Mouse (Mus musculus): ENCODE measurements at regions not wholly inside any gene's neighbourhood (a gene's known extent, or its start where the extent isn't known, plus 50 kb on each side); places are given as distances from the start of the nearest gene placed in this dataset.
"Not testable (repeated sequence)": the region's sequence is repeated elsewhere in the genome, so short reads cannot be mapped to it uniquely, and the experiment has no call there.

DNA sequence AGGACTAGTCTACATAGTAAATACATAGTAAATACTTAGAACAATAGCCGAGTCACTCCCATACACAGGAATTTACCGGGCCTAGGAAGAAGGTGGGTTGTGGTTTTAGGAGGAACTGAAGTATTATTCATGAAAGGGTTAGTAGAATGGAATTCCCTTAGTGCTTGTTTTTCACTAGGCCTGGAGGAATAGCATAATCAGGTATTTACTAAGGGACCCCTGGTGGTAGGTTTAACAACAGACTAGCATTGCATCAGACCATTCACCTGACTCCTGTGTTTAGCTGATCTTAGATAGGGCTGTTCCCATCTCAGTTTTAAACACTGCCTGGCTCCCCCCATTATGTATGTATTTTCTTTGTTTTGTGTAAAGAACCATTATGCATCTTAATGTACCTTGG is 339.0 kb downstream of the Dync2h1 start:
- not testable (repeated sequence) for DNase-seq (ENCODE audit: low spot score)

DNA sequence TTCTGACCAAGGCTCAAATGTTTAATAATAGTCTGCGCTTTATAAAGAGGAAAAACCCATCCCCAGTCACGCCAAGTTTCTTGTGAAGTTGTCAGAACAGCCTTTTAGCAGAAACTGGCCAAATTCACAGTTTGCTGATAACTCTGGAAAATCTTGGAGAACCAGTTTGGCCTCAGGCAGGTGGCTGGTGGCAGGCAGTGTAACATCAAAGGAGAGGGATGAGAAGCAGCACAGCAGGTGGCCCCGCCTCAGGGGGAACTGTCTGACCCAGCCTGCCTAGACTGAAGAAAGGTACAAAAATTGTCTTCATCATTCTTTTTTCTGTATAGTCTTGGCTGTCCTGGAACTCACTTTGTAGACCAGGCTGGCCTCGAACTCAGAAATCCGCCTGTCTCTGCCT is 349.3 kb downstream of the Dync2h1 start:
- not testable (repeated sequence) for DNase-seq (ENCODE audit: low spot score)

DNA sequence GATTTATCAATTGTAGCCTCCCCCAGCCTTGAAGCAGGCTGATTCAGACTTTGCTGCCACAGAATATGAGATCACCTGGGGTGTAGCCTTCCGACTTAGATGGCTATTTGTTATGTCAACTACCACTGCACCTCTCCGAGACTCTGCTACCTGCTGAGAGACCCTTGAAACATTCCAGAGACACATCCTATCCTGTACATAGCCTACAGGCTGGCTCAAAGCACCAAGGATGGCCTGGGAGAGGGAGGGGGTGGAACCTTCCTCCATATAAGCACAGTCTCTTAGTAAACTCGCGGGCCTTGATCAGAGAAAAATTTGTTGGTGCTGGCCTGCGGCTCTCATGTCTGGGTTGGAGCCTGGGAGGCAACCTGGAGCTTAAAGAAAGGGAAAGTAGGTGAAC is 349.8 kb downstream of the Dync2h1 start:
- no peak for DNase-seq (ENCODE audit: low spot score)

DNA sequence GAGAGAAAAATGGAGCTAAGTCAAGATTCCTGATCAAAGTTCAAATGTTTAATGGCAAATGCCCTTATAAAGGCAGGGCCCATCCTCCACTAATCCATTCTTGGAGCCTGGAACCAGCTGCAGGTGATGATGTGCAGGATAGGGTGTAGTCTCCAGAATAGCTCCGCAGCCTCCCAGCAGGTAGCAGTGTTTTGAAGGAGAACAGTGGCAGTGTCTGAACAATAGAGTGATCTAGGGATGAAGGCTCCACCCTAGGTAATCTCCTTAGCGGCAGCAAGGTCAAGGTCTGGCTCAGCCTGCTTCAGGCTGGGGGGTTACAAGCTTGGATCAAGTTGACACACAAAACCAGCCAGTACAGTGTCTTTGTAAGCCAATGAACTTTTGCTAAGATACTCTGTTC is 351.4 kb downstream of the Dync2h1 start:
- DNase-seq (ENCODE audit: low spot score) = no peak

DNA sequence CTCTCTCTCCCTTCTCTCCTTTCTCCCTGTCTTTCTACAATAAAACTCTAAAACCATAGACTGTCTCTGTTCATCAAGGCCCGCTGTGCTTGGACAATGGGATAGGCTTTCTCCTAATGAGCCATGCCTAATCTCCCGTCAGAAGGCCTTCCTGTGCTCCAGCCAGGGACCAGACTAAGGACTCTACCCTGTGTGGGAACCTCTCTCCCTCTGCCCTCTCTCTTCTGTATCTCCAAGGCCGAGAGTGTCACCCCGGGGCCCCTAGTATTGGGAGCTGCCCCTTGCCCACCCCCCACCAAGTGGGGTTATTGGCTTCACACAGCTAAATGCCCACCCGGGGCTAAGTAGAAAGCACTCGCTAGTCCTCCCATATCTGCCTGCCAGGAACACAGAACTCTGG is 352.6 kb downstream of the Dync2h1 start:
- DNase-seq (ENCODE audit: low spot score) = not testable (repeated sequence)

DNA sequence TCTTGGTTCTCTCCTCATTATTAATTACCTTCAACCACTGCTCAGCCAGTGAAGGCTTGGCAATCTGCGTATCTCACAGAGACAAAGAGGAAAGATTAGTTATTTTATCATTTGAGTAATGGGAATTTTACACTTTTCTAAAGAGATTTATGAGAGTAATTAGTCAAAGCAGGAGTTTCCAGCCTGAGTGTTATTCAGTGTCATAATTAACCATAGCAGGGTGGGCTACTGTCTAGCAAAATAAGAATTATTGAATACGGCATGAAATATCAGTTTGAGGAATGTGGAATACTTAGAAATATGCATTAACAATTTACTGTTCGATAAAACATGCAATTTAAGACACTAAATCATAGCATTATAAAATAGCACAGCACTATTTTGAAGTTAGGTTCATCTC is 357.7 kb downstream of the Dync2h1 start:
- DNase-seq (ENCODE audit: low spot score) = no peak

DNA sequence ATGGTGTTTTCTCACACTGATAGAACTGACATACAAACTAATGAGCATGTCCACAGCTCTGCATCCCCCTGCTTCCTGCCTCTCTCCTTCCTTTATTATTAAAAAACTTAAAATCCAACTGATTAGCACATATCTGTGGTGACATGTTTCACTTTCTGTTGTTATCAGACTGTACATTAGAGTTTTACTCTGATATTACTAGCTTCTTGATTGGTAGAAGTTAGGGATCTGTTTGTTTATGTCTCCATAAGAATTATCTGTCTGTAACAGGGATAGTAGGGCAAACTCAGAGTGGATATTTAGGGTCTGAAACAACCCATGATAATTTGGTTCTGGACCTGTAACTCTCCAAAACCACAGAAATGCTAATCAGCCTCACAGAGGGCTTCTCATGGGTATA is 358.6 kb downstream of the Dync2h1 start:
- DNase-seq (ENCODE audit: low spot score) = no peak

DNA sequence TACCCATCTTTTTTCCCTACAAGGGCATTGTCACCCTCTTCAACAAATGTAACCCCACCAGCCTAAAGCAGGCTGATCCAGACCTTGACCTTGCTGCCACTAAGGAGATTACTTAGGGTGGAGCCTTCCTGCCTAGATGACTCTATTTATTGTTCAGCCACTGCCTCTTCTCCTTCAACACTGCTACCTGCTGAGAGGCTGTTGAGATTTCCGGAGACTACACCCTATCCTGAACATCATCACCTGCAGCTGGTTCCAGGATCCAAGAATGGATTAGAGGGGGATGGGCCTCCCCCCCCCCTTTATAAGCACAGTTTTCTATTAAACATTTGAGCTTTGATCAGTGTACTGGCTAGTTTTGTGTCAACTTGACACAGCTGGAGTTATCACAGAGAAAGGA is 360.3 kb downstream of the Dync2h1 start:
- not testable (repeated sequence) for DNase-seq (ENCODE audit: low spot score)

DNA sequence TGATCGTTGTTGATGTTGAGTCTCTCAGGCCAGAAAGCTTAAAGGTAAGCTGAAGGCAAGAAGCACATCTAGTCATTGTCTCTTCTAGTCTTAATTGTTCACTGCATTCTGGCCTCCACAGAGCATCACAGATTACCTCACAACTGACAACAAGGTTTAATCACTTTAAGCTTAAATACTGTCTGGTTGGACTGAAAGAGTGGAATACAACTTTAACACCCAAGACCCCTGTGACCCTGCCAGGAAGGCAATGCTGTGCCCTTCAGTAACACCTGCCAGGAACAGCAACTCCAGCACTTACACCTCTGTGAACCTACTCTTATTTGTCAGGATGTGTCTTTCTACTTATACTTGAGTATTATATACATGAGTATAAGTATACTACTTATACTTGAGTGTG is 360.7 kb downstream of the Dync2h1 start:
- DNase-seq (ENCODE audit: low spot score) = no peak

DNA sequence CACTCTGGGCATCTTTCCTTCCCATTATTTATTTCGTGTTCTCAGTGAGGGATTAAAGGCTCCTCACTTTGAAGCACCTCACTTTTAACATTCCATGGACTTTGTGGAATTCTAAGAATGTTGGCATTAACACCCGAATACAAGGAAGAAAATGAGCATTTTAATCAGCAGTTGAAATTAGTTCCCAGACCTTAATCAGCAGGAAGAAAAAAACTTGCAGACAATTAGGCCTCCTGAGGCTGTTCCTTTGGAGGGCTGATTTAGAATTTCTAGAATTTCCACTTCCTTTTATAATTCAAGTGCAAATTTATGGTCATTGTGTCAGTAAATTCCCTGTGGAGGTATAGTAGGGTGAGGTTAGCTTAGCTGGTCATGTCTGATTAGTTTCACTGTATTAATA is 407.6 kb downstream of the Dync2h1 start:
- no peak for DNase-seq (ENCODE audit: low spot score)

DNA sequence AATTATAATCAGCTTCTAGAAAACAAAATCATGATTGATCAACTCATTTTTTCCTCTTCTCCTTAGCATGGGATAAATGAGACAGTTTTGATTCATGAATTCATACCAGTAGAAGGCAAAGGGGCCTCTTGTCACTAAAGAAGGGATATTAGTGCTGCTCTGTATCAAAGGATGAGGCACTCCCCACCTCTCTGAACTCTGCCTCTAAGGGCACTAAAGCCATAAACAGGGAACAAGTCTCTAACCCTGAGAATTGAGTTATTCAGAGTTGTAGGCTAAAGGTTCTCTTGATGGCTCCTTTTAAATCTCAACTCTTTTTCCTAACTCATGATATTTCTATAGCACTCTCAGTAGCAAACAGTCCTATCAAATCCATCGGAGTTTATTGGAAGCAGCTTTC is 442.8 kb downstream of the Dync2h1 start:
- no peak for DNase-seq (ENCODE audit: low spot score)

DNA sequence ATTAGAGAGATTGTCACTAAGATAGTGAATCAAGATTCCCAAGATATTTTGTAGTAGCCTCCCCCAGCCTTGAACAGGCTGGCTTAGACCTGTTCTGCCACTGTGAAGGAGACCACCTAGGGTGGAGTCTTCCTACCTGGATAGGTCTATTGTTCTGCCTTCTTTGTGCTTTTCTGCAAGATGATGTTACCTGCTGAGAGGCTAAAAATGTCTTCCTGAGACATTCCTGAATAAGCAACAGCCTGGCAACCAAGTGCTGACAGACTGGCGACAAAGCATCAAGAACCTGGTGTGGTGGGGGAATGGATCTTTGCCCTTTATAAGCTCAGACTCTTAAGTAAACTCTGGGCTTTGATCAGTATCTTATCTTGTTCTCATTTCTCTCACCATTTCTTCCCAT is 447.8 kb downstream of the Dync2h1 start:
- DNase-seq (ENCODE audit: low spot score) = no peak

DNA sequence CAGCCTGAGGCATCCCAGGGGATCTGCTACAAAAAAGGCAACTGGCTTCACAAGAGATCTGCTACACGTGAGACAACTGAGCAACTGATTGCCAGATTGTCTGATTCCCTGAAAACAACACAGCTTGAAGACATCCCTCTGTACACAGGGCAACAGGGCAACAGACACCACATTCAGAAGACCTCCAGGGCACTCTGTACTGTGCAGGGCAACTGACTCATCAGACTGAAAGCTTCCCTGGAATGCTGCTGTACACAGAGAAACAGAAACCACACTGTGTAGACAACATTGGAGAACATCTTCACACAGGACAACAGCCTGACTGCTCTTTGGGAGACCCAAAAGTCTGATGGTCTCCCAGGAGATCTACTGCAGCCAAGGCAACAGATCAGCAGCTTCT is 456.8 kb upstream of the Ddi1 start:
- no peak for DNase-seq (ENCODE audit: low spot score)

DNA sequence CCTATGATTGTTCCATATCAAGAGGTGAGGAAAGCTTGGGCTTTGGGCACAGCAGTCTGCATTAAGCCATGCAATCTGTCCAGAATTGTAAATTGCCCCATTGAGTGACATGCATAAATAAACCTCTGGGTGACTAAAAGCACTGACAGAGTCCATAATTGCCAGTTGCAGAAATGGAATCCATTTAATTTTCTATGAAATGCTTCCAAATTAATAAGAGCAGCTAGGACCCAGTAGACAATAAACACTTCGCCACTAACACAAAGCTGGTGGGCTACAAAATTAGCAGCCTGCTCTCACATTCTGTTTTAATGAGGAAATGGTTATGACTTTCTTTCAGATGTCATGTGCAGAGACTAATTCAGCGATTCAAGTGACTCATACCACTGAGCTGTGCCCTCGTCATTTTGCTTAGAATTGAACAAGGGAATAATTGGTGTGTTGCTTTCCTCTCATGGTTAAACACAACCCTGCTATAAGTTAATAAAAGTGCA is 407.6 kb upstream of the Ddi1 start:
- DNase-seq (ENCODE audit: low spot score) = no peak

DNA sequence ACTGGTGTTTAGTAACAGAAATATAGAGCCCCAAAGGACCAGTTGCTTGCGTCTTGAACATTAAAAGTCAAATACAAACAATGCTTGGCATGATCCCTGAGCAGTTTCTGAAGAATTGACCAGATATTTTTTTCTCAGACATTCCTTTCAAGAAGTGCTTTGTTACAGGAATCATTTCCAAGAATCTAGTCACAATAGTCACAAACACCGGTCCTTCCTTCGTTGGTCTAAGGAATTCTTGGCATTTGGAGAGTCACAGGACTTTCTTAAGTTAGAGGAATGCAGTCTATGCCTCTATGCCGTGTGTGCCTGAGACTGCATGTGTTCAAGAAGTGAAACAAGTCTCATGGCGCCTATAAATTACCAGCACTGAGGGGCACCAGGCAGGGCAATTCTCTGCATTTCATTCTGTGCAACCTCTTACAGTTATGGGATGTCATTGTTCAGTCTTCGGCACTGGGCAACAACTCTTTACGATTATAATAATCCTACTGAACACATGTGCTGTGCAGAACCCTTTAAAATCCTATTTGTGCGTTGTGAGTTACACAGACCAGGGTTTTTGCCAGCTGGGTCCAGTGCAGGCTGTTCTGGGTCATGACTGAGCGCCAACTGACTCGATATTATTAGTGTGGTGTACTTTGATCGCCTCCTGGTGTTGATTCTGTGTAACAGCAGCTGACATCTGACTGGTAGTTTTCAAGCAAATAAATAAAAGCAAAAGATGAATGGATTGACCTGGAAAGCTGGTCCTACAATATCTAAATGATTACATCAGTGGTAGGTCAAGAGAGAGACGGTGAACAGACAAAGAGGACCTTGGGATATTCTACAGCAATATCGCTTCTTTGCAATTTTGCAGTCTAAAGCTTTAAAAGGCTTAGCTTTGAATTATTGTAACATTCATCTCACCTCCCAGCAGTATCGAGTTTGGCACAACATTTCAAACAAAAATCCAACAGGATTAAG is 398.6 kb upstream of the Ddi1 start:
- peak; percentile 74 for DNase-seq (ENCODE audit: low spot score)

DNA sequence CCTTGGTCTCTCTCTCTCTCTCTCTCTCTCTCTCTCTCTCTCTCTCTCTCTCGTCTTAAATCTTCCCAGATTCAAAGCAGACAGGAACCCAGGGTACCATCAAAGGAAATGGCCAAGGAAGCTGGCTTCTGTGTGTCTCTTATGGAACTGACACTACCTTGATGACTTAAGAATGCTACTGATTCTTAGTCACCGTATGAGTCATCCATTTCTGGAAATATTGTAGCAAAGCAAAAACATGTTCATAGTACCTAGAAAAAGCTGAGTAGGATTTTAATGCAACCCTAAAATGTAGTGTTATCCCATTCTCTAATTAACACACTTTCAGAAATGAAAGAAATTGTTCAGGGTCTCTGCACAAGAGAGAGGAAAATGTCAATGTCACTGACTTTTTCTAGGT is 396.0 kb upstream of the Ddi1 start:
- DNase-seq (ENCODE audit: low spot score) = no peak

DNA sequence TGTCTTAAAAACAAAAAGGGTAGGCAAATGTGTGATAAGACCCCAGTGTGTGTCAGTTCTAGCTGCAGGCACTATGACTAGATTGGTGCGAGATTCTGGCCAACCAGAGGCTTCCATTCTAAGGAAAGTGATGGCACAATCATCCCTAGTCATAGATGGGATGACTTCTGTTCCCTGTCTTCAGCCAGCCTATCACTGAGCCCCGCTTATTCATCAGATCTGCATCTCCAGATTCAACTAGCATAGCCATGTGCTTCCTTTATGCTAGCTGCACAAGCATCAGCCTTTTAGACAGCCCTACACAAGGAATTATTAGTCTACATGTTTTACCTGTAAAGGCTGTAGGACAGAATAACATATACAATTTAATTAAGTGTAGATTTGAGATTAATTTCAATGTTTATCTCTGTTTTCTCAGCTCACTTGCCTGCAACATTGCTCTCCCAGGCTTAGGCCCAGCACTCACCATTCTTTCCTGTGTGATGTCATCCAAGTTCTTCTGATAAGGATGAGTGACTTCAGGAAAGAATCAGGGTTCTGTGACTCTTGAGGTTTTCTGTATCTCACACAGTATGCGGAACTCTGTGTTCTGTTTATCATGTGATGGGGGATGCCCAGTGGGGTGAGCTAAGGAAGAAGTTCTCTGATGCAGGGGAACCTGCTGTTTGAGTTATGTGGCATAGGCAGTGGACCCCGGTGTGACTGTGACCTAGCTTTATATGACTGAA is 382.8 kb upstream of the Ddi1 start:
- DNase-seq (ENCODE audit: low spot score) = no peak

DNA sequence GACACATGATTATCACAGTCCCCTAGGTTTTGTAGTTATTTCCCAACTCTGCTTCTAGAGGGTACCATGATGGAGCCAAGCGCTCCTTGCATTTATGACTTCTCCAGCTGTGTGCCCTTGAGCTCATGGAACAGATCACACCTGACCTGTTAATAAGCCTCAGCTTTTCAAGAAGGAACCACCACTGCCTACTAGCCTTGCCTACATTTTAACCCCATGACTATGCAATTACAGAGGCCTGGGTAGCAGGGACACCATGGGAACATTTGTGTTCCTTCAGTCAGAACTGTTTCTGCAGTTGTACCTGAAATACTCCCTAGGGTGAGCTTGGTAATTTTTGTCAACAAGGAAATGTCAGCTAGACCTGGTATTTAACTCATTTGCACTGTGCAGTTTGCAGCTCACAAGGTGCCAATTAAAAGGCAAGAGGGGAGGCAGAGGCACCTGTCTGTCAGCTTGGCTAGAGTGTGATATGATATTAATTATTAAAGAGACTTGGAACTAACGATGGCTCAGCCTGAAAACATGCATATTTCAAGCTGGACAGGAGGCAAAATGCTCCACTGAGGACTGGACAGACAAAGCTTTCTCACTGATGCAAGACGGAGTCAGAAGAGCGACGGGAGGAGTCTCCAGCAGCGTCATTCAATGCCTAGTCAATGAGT is 382.1 kb upstream of the Ddi1 start:
- no peak for DNase-seq (ENCODE audit: low spot score)

DNA sequence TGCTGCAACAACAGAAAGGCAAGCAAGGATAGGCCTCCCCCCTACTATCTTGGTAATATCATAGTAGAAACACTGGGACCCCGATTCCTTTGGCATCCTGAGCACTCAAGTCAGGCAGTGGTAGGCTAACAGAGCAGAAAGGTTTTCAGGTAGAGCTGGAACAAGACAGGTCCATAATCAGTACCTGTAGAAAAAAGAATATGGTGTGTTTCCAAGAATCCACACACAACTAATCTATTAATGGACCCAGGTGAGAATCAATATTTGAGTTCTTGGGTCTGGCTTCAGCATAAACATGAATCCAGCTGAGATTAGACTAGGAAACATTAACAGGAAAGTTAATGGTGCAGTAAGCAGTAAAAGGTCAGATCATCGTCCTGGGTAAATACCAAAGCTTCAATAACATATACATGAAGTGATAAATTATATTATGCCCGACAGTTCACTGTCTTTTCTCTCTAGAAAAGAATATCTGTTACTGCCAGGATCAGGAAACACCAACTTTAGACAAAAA is 376.2 kb upstream of the Ddi1 start:
- no peak for DNase-seq (ENCODE audit: low spot score)

DNA sequence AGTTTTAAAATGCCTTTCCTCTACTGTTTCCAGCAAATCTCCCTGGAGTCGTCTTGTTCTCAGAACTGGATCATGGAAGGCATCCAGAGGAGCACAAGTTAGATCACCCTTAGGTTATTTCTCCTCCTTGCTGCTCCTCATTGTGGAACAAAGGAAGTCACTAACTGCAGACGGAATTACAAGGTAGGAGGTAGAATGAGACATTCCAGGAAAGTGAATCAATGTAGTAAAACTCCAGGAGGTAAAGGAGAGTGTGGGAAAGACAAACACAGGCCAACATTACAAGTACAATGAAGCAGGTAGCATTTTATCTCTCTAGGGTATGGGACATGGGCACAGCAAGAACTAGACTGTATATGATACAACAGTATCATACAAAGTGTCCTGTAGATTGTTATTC is 375.7 kb upstream of the Ddi1 start:
- DNase-seq (ENCODE audit: low spot score) = no peak

DNA sequence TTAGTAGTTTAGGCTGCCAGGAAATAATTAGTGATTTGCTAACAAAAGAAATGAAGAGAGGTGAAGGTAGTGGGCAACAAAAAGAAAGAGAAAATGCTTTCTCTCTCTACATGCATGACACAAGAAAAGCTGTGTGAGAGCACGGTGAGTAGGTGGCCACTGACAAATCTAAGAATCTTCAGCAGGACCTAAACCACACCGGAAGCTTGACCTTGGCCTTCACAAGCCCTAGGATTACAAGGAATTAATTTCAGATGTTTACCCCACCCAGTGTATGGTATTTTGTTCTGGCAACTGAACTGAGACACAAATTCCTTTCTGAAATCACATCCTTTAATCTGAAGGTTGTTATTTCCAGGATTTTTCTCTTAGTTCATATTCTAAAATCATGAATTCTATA is 347.5 kb upstream of the Ddi1 start:
- DNase-seq (ENCODE audit: low spot score) = no peak

DNA sequence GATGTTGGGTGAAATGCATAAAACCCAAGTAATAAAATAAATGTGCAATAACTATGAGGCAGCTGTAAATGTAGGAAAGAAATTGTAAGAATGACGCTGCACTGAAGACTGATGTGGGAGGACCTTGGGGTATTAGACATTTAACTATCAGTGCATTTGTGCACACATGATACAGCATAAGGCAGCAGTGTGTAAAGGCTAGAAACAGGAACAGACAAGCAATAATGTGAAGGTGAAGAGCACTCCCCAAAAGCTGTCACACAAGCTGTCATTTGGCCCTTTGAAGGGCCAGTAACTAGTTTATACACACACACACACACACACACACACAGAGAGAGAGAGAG is 339.6 kb upstream of the Ddi1 start:
- no peak for DNase-seq (ENCODE audit: low spot score)

Data from layer of hippocampus, adult 11-12 months (tissue).